ENCODE assay signal across 8 mouse cellular contexts in the genomic region with DNA sequence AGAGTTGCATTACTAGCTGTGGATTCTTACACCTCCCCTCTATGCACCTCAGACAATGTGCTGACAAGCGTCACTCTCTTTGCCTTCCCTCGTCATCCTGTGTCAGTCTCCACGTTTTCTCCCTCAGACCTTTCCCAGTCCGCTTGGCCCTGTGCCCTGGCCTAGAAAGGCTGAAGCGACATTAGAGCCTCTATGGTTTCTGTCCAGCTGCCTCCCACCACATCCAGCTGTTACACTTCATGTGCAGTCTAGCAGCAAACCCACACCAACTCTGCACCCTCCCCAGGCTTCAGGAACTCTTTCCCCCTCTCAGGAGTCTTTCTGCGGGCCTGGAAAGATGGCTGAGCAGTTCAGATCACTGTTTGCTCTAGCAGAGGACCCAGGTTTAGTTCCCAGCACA.
A peak's percentile ranks its signal among the peaks of the same experiment; 100 is the strongest.
DNase-seq lines count a peak whose midpoint lies in the region; ATAC-seq lines count a peak whose summit lies in the region.

No protein-coding gene starts in this region.

- ATAC-seq in kidney, embryonic 15.5 days (replicated peaks; ENCODE audit: low FRiP score) = peak; percentile 75; the same call in 1 of the 2 replicates
- ATAC-seq in monocyte, adult 5-6 weeks (replicated peaks; ENCODE audit: insufficient number of reproducible peaks, low FRiP score, low TSS enrichment, poor library complexity, severe bottlenecking) = no peak
- ATAC-seq in megakaryocyte progenitor cell, adult 5-6 weeks (replicated peaks; ENCODE audit: poor library complexity) = no peak

- H3K4me1 ChIP-seq in kidney, embryonic 15.5 days = peaks cover 41% of the 10 kb centered on the region

- WGBS in kidney, embryonic 15.5 days = 39% methylated on average over 6 of the region's 6 CpGs

- no peaks in the 10 kb centered on the region for H3K36me3 ChIP-seq in kidney, embryonic 15.5 days

- no peak overlapping the region for H3K9ac ChIP-seq in kidney, embryonic 15.5 days

- H3K27ac ChIP-seq in kidney, embryonic 15.5 days = peak overlapping the region; percentile 30; the same call in 1 of the 2 replicates

- no peaks in the 10 kb centered on the region for H3K27me3 ChIP-seq in kidney, embryonic 15.5 days

- peak; percentile 35 for DNase-seq in right cerebral cortex, postnatal 14 days
- no peak for DNase-seq in right cerebral cortex, adult 18-20 months
- DNase-seq in gastrocnemius, postnatal 4 days (ENCODE audit: low spot score in 2 of 2) = peak; percentile 69 to 89
- DNase-seq in lung, postnatal 4 days = peak; percentile 75 to 90
- DNase-seq in left cerebral cortex, adult 11 months (ENCODE audit: low spot score) = no peak

- H3K4me2 ChIP-seq in kidney, embryonic 15.5 days = no peak overlapping the region

- no peak overlapping the region for H3K4me3 ChIP-seq in kidney, embryonic 15.5 days (replicated peaks)

- H3K9me3 ChIP-seq in kidney, embryonic 15.5 days (replicated peaks) = no peaks in the 10 kb centered on the region

Comparison
In these comparisons a context has a peak if more than half of its experiments do, and no peak if none do; other contexts are left out.
1. DNase-seq: peak in right cerebral cortex, postnatal 14 days (single experiment), gastrocnemius, postnatal 4 days (2 of 2) and lung, postnatal 4 days (2 of 2); none in right cerebral cortex, adult 18-20 months (single experiment) and left cerebral cortex, adult 11 months (single experiment).